Mouse (Mus musculus) megakaryocyte, embryonic 14.5 days (primary cell): ENCODE measurements around the gene Tchh.

Experiments used
- FLI1 ChIP-seq: IDR thresholded peaks from 2 replicates; pipeline ENCODE4 v1.6.1; 2012; ENCODE audit warnings: low read length, inconsistent platforms, mixed read lengths
- GATA1 ChIP-seq: IDR thresholded peaks from 3 replicates; pipeline ENCODE4 v1.6.1; 2012; ENCODE audit warnings: mixed read lengths, low read length, inconsistent platforms, borderline replicate concordance

DNA sequence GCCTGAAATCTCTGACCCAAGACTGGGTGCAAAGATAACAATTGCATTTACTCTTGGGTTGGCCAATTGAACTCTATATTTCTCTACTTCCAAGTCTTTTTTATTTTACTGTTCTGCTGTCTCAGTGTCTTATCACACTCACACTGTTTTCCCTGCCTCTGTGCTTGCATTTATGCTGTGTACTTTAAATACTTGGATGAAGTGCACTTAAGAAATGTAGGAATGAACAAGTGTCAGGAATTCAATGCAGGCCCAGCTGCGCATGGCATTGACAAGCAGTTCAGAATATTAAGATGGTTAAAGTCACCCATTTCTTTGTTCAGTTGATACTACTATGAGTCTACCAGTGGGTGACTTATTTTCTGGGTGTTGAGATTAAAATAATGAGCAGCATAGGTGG lies 37.9 kb downstream of the Tchh start:
- TF ChIP-seq GATA1 (no peak), FLI1 (no peak)
